Mouse (Mus musculus) hindbrain, embryonic 14.5 days (tissue): Measurements from ENCODE around the gene Gga3. TPM values are rescaled to one million over a fixed set of nuclear protein-coding genes. Genes with fewer than 3 reads are reported as not detected.

ENCODE experiments used
- ATAC-seq: fragments of 200-750 bp; cut with Nextera tagmentation; 2 replicates; pipeline ENCODE4 v1.8.0; 2017; ENCODE audit warnings: moderate number of reproducible peaks, mild to moderate bottlenecking, moderate TSS enrichment, moderate library complexity; ENCODE audit not compliant: low FRiP score
- DNase-seq: peaks from one replicate; pipeline ENCODE4 v3.0.0-alpha.2; 2015; ENCODE audit warnings: low spot score
- H3K27ac ChIP-seq: fragments of 300-500 bp; sonication (generic); 2 replicates; pipeline ENCODE4 v1.5.1; 2014; ENCODE audit warnings: mild to moderate bottlenecking, moderate library complexity
- H3K27me3 ChIP-seq: fragments of 300-500 bp; sonication (generic); 2 replicates; pipeline ENCODE4 v1.6.1; 2014; ENCODE audit warnings: mild to moderate bottlenecking, low read length, mixed read lengths; ENCODE audit not compliant: control insufficient read depth, insufficient read depth
- H3K36me3 ChIP-seq: fragments of 300-500 bp; sonication (generic); replicated peaks from 2 replicates; pipeline ENCODE4 v1.6.1; 2014; ENCODE audit not compliant: control insufficient read depth, insufficient read depth
- H3K4me1 ChIP-seq: fragments of 300-500 bp; sonication (generic); replicated peaks from 2 replicates; pipeline ENCODE4 v1.6.1; 2014; ENCODE audit warnings: antibody characterized with exemption, low read length, mixed read lengths; ENCODE audit not compliant: control insufficient read depth, insufficient read depth
- H3K4me2 ChIP-seq: fragments of 300-500 bp; sonication (generic); replicated peaks from 2 replicates; pipeline ENCODE4 v1.6.1; 2014; ENCODE audit warnings: mild to moderate bottlenecking, moderate library complexity
- H3K4me3 ChIP-seq: fragments of 300-500 bp; sonication (generic); replicated peaks from 2 replicates; pipeline ENCODE4 v1.5.1; 2014; ENCODE audit warnings: mild to moderate bottlenecking, low read length
- H3K9ac ChIP-seq: fragments of 300-500 bp; sonication (generic); 2 replicates; pipeline ENCODE4 v1.6.1; 2014
- H3K9me3 ChIP-seq: fragments of 300-500 bp; sonication (generic); 2 replicates; pipeline ENCODE4 v1.6.1; 2016; ENCODE audit warnings: low read length; ENCODE audit not compliant: control insufficient read depth
- WGBS: fragments of 180-500 bp; shearing (Covaris S2); extraction: QIAGEN DNeasy Blood & Tissue Kit; methylation state at CpG from one replicate; pipeline ENCODE4 v1.1.7; 2014; 5-methylcytosine and 5-hydroxymethylcytosine counted together
- polyA plus RNA-seq: library from polyadenylated mRNA; unstranded; fragments of >200 nt; fragmentation: Nextera tagmentation; extraction: Ambion mirVana; gene quantifications from 2 replicates; pipeline ENCODE4 v1.2.1, GENCODE M21; 2014

The Gga3 gene
- polyA plus RNA-seq, 1 experiment from 2014 or later = 39.4 TPM

- no peak overlapping the region for H3K9ac ChIP-seq
- no peaks in the 10 kb centered on the region for H3K9me3 ChIP-seq
- no peak overlapping the region for H3K4me3 ChIP-seq
- no peak overlapping the region for H3K4me2 ChIP-seq
- WGBS = 83% methylated on average over 4 of the region's 4 CpGs
- H3K27me3 ChIP-seq = no peaks in the 10 kb centered on the region
- no peaks in the 10 kb centered on the region for H3K4me1 ChIP-seq
- no peak for ATAC-seq
- DNase-seq = no peak
- no peaks in the 10 kb centered on the region for H3K36me3 ChIP-seq
- no peak overlapping the region for H3K27ac ChIP-seq
These were observed 30.3 kb upstream of the Gga3 start for GRCm38 (mm10) chr11:115634109-115634508.

DNA sequence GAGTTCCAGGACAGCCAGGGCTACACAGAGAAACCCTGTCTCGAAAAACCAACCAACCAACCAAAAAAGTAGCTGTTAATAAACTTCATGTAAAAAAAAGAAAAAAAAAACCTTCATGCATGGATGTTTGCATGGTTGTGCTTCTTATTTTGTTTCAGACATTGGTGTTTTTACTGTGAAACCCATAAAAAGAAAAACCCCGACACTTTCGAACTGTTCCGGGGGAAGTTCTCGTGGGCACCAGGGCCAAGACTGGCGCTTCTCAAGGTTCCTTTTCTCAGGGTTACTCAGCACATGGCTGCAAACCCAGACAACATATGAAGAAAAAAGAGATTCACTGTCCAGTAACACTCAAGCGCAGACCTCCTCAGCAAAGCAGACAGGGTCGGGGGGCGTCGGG, 29.0 kb upstream of the Gga3 start:
- H3K4me3 ChIP-seq = no peak overlapping the region
- H3K4me2 ChIP-seq = no peak overlapping the region
- H3K27ac ChIP-seq = no peak overlapping the region
- H3K27me3 ChIP-seq = no peaks in the 10 kb centered on the region
- 0 out of 2 replicates have a peak, but pooled peaks cover 3% of the 10 kb centered on the region for H3K4me1 ChIP-seq
- DNase-seq = no peak
- H3K36me3 ChIP-seq = no peaks in the 10 kb centered on the region
- no peak for ATAC-seq
- H3K9ac ChIP-seq = no peak overlapping the region
- no peaks in the 10 kb centered on the region for H3K9me3 ChIP-seq
- 86% methylated on average over 10 of the region's 10 CpGs for WGBS

DNA sequence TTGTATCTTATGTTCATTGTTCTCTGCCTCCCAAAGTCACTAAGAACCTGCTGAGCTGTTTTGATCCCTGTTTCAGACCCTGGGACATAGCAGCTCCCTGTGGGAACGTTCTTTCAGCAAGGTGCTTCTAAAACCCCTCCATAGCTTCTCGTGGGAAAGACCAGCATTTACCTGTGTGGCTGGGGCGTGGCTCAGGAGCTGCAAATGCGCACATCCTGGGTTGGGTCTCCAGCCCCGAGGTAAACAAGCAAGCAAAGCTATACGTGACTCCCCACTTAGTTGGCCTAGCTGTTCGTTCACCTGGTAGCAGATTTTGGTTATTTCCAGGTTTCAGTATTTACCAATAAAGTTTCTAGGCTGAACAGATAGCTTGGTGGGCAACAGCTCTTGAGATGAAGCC, 28.4 kb upstream of the Gga3 start:
- no peak for DNase-seq
- WGBS = 82% methylated on average over 7 of the region's 7 CpGs
- ATAC-seq = no peak

GRCm38 (mm10) chr11:115631505-115631890, 27.6 kb upstream of the Gga3 start:
- Histone ChIP-seq H3K27me3 (no peaks in the 10 kb centered on the region), H3K36me3 (no peaks in the 10 kb centered on the region), H3K9ac (no peak overlapping the region), H3K4me3 (no peak overlapping the region), H3K4me1 (peaks cover 14% of the 10 kb centered on the region; the same call in 1 of the 2 replicates), H3K27ac (no peak overlapping the region), H3K9me3 (no peaks in the 10 kb centered on the region), H3K4me2 (no peak overlapping the region)
- ATAC-seq (no peak), DNase-seq (no peak)
- WGBS = 18% methylated on average over 3 of the region's 3 CpGs

More for the DNA sequence above, 28.4 kb upstream of the Gga3 start:
- no peak overlapping the region for H3K4me2 ChIP-seq
- H3K4me1 ChIP-seq = peaks cover 7% of the 10 kb centered on the region; the same call in 1 of the 2 replicates
- H3K9ac ChIP-seq = no peak overlapping the region
- no peaks in the 10 kb centered on the region for H3K9me3 ChIP-seq
- H3K27ac ChIP-seq = no peak overlapping the region
- no peak overlapping the region for H3K4me3 ChIP-seq
- H3K27me3 ChIP-seq = no peaks in the 10 kb centered on the region
- H3K36me3 ChIP-seq = no peaks in the 10 kb centered on the region

GRCm38 (mm10) chr11:115630532-115631504, 27.0 kb upstream of the Gga3 start:
- no peaks in the 10 kb centered on the region for H3K27me3 ChIP-seq
- no peaks in the 10 kb centered on the region for H3K9me3 ChIP-seq
- no peak overlapping the region for H3K4me2 ChIP-seq
- ATAC-seq = no peak
- peaks cover 14% of the 10 kb centered on the region; the same call in 1 of the 2 replicates for H3K4me1 ChIP-seq
- 51% methylated on average over 16 of the region's 16 CpGs for WGBS
- no peaks in the 10 kb centered on the region for H3K36me3 ChIP-seq
- H3K9ac ChIP-seq = no peak overlapping the region
- H3K4me3 ChIP-seq = no peak overlapping the region
- H3K27ac ChIP-seq = no peak overlapping the region
- DNase-seq = no peak

DNA sequence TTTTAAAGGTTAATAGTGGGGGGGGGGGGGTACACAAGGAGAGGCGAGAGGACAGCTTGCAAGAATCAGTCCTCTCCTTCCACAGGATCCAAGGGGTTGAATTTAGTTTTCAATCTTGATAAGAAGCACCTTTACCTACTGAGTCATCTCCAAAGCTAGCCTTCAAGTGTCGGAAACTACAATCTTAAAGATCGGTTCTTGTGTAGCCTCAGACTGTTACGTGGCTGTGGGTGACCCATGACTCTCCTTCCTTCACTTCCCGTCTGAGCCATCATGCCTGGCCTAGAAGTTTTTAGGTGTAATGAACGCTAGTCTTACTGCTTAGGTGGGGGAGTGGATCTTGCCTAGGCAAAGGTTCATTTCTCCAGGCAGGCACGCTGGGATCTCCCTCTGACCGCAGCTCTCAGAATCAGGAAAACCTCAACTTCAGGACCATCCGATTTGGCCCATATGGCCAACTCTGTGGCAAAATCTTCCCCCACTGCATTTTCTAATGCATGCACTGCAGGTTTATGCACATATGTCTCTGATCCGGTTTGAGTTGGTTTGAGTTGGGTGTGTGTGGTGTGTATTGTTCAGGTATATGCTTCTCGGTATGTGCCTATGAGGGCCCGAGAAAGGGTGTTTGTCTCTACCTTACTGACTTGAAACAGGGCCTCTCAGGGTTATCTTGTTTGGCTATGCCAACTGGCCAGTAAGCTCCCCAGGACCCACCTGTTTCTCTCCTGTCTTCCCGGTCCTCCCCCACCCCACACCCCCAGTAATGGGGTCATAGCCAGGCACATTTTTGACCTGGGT, 26.1 kb upstream of the Gga3 start:
- H3K4me2 ChIP-seq = no peak overlapping the region
- no peak overlapping the region for H3K9ac ChIP-seq
- H3K27ac ChIP-seq = no peak overlapping the region
- DNase-seq = no peak
- no peak for ATAC-seq
- no peaks in the 10 kb centered on the region for H3K27me3 ChIP-seq
- no peaks in the 10 kb centered on the region for H3K9me3 ChIP-seq
- H3K36me3 ChIP-seq = no peaks in the 10 kb centered on the region
- 87% methylated on average over 13 of the region's 13 CpGs for WGBS
- no peak overlapping the region for H3K4me3 ChIP-seq
- H3K4me1 ChIP-seq = peaks cover 14% of the 10 kb centered on the region; the same call in 1 of the 2 replicates

DNA sequence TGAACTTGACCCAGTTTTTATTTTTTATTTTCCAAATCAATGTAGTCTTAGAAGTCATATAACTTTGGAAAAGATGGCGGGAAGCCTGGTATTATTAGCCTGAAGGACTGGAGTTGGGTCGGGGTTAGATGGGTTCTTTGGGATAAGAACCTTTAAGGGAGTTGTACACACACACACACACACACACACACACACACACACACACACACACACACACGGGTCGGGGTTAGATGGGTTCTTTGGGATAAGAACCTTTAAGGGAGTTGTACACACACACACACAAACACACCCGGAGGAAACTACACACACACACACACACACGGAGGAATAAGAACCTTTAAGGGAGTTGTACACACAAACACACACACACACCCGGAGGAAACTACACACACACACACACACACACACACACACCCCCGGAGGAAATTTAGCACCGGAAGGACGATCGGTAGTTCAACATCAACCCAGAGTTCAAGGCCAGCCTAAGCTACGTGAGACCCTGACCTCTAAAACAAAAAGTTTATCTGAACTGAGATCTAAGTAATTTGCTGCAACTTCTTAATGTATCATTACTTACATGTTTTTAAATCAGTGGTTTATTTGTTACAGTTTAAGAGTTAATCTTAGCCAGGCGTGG, 24.7 kb upstream of the Gga3 start:
- H3K27me3 ChIP-seq = no peaks in the 10 kb centered on the region
- WGBS = 55% methylated on average over 13 of the region's 13 CpGs
- no peak overlapping the region for H3K27ac ChIP-seq
- peak overlapping the region; percentile 79 for H3K9ac ChIP-seq
- peaks cover 14% of the 10 kb centered on the region; the same call in 1 of the 2 replicates for H3K4me1 ChIP-seq
- ATAC-seq (peak; percentile 22; the same call in 1 of the 2 replicates), DNase-seq (no peak)
- H3K4me2 ChIP-seq = peak overlapping the region; percentile 87
- no peaks in the 10 kb centered on the region for H3K9me3 ChIP-seq
- peak overlapping the region; percentile 75 for H3K4me3 ChIP-seq
- peaks cover 2% of the 10 kb centered on the region for H3K36me3 ChIP-seq

DNA sequence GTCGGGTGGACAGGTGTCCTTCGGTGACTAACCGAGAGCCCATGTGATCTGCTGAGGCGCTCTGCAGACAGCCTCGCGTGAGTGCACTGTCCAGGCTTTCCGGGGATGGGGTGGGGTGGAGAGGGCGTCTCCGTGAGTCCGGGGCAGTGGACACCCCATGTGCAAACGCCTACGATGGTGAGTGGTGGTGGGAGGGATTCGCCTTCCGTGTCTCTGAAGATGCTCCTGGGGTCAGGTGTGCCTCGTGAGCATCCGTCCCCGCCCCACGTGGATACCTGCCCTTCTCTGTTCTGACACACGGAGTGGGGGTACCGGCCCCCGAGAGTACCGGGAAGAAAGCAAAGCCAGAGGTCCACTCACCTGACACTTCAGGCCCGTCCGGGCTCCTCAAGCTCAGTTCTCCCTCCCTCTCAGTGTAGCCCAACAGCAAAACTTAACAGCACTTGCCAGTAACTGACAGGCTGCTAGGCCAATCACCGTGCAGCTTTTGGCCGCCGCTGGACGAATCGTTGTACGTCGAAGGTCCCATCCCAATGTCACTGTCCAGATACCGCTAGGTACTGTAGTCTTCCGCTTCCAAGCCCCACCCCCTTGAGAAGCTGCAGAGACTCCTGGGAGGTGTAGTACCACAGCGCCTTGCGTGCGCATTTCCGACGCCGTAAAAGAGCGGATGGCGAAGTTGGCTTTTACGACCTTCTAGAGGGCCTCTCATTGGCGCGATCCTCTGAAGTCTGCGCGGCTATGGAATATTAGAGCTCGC, 24.0 kb upstream of the Gga3 start, which contains the start of gene Slc25a19:
Gene Slc25a19, minus strand, starts transcription at position 591 of the 760 bp plus-strand sequence.
- H3K27ac ChIP-seq = no peak within 1 kb of the TSS
- H3K4me3 ChIP-seq = peak within 1 kb of the TSS; percentile 75
- peaks cover 14% of the 10 kb centered on the region; the same call in 1 of the 2 replicates for H3K4me1 ChIP-seq
- H3K9me3 ChIP-seq = no peaks in the 10 kb centered on the region
- H3K27me3 ChIP-seq = no peaks in the 10 kb centered on the region
- H3K4me2 ChIP-seq = peak within 1 kb of the TSS; percentile 87
- DNase-seq (peak; percentile 98), ATAC-seq (peak; percentile 99)
- H3K9ac ChIP-seq = peak within 1 kb of the TSS; percentile 79
- peaks cover 9% of the 10 kb centered on the region for H3K36me3 ChIP-seq
- WGBS = under 1% methylated on average over 47 of the region's 47 CpGs
